Mouse (Mus musculus) spleen, adult 2 months (tissue): ENCODE measurements around the gene Mmp28. TPM values are rescaled to one million over a fixed set of nuclear protein-coding genes. Genes with fewer than 3 reads are reported as not detected.

ENCODE experiments used
- DNase-seq, 2 experiments: peaks; one replicate each; pipeline versions ENCODE4 v3.0.0 to v3.0.0-alpha.2; 2012 to 2021; ENCODE audit warnings: low spot score in 2 of 2, low read depth in 1 of 2
- H3K27ac ChIP-seq: fragments of 200-500 bp; 2 replicates; pipeline ENCODE4 v1.5.1; 2012; ENCODE audit warnings: low read length, inconsistent platforms; ENCODE audit not compliant: insufficient read depth
- H3K27me3 ChIP-seq: fragments of 200-500 bp; 2 replicates; pipeline ENCODE4 v1.6.1; 2012; ENCODE audit warnings: mild to moderate bottlenecking, moderate library complexity, low read length, inconsistent platforms; ENCODE audit not compliant: control insufficient read depth, insufficient read depth
- H3K36me3 ChIP-seq: fragments of 200-500 bp; 2 replicates; pipeline ENCODE4 v1.6.1; 2012; ENCODE audit warnings: mild to moderate bottlenecking, low read length, inconsistent platforms; ENCODE audit not compliant: control insufficient read depth, insufficient read depth
- H3K4me1 ChIP-seq: fragments of 200-500 bp; 2 replicates; pipeline ENCODE4 v1.6.1; 2011; ENCODE audit warnings: inconsistent platforms; ENCODE audit not compliant: control insufficient read depth, insufficient read depth, insufficient read length
- H3K4me3 ChIP-seq: fragments of 200-500 bp; 2 replicates; pipeline ENCODE4 v1.5.1; 2011; ENCODE audit warnings: mild to moderate bottlenecking, inconsistent platforms; ENCODE audit not compliant: insufficient read depth, insufficient read length; ENCODE audit errors: extremely low read depth
- CTCF ChIP-seq: fragments of 200-500 bp; IDR thresholded peaks from 2 replicates; pipeline ENCODE4 v1.5.1; 2011; ENCODE audit warnings: mild to moderate bottlenecking, inconsistent platforms; ENCODE audit not compliant: insufficient read depth, insufficient read length, insufficient replicate concordance; ENCODE audit errors: extremely low read depth
- POLR2A ChIP-seq: fragments of 200-500 bp; IDR thresholded peaks from 2 replicates; pipeline ENCODE4 v1.6.1; 2011; ENCODE audit warnings: low read depth, low read length, inconsistent platforms
- WGBS: fragments of 180-500 bp; shearing (Covaris S2); methylation state at CpG from one replicate; pipeline ENCODE4 v1.1.7; 2018; 5-methylcytosine and 5-hydroxymethylcytosine counted together
- polyA plus RNA-seq: library from polyadenylated mRNA; depleted of rRNA; stranded (reverse); fragments of >200 nt; gene quantifications from 2 replicates; pipeline ENCODE4 v1.2.3, GENCODE M21; 2012

Gene Mmp28
- polyA plus RNA-seq, 1 experiment = 6.3 TPM

GRCm38 (mm10) chr11:83457912-83458601 is 4.8 kb downstream of the Mmp28 start:
- peaks cover 5% of the 10 kb centered on the region for H3K27me3 ChIP-seq
- WGBS = 88% methylated on average over 9 of the region's 9 CpGs
- no peak overlapping the region for H3K27ac ChIP-seq
- no peak overlapping the region for H3K4me3 ChIP-seq
- TF ChIP-seq POLR2A (no peak), CTCF (no peak)
- no peaks in the 10 kb centered on the region for H3K36me3 ChIP-seq
- peaks cover 5% of the 10 kb centered on the region; the same call in 1 of the 2 replicates for H3K4me1 ChIP-seq
- no peak for DNase-seq

GRCm38 (mm10) chr11:83457257-83457656 is 5.6 kb downstream of the Mmp28 start:
- no peaks in the 10 kb centered on the region for H3K4me1 ChIP-seq
- WGBS = 63% methylated on average over 7 of the region's 7 CpGs
- no peak for DNase-seq
- H3K27ac ChIP-seq = no peak overlapping the region
- H3K4me3 ChIP-seq = no peak overlapping the region
- TF ChIP-seq POLR2A (no peak), CTCF (no peak)
- no peaks in the 10 kb centered on the region for H3K36me3 ChIP-seq
- no peaks in the 10 kb centered on the region for H3K27me3 ChIP-seq

GRCm38 (mm10) chr11:83455608-83456007 is 7.3 kb downstream of the Mmp28 start:
- Histone ChIP-seq H3K36me3 (no peaks in the 10 kb centered on the region), H3K4me3 (no peak overlapping the region), H3K4me1 (no peaks in the 10 kb centered on the region), H3K27me3 (no peaks in the 10 kb centered on the region), H3K27ac (no peak overlapping the region)
- 79% methylated on average over 3 of the region's 3 CpGs for WGBS
- TF ChIP-seq POLR2A (no peak), CTCF (no peak)
- no peak for DNase-seq

DNA sequence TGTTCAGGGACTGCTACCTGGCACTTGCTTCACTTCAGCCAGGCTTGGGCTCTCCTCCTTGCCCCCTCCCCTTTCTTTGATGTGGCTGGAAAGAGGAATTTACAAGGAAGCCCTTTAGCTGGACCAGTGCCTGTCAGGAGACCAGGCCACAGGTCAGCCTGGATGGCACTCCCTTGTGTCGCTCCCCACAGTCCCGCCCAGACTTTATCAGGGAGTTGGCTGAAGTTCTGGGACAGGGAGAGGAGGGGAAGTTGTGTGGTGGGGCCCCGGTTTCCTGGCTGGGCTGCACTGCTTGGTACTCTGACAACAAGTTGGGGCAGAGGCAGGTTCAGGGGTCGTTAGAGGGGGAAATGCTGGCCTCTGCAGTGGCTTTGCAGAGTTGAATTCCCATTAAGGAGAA is 8.3 kb downstream of the Mmp28 start:
- H3K27ac ChIP-seq = 0 out of 2 replicates have a peak overlapping the region, but pooled peaks have one; percentile 37
- H3K36me3 ChIP-seq = no peaks in the 10 kb centered on the region
- no peaks in the 10 kb centered on the region for H3K4me1 ChIP-seq
- TF ChIP-seq POLR2A = no peak
- no peak for TF ChIP-seq CTCF
- H3K27me3 ChIP-seq = no peaks in the 10 kb centered on the region
- no peak overlapping the region for H3K4me3 ChIP-seq
- DNase-seq = no peak
- WGBS = 6% methylated on average over 4 of the region's 4 CpGs

- no peak overlapping the region for H3K4me3 ChIP-seq
- no peaks in the 10 kb centered on the region for H3K4me1 ChIP-seq
- H3K36me3 ChIP-seq = no peaks in the 10 kb centered on the region
- no peak overlapping the region for H3K27ac ChIP-seq
- no peak for DNase-seq
- WGBS = 93% methylated on average over 10 of the region's 10 CpGs
- no peak for TF ChIP-seq POLR2A
- no peak for TF ChIP-seq CTCF
- H3K27me3 ChIP-seq = no peaks in the 10 kb centered on the region
Observed at GRCm38 (mm10) chr11:83451281-83451680, 11.6 kb downstream of the Mmp28 start.

DNA sequence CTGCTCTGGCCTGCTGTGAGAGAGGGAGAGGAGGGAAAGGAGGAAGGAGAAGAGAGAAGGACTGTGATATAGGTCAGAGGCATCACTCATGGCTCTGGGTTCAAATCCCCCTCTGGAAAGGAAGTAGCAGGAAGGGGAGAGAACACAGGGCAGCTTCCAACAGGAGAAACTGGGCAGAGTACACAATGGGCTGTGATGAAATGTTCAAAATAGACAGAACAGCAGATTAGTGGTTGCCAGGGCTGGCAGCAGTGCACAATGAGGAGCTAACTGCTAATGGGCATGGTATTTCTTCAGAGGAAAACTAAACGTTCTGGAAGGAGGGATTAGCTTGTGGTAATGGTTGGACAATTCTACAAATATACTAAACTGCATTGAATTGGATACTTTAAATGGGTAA is 12.3 kb downstream of the Mmp28 start:
- no peak overlapping the region for H3K27ac ChIP-seq
- TF ChIP-seq CTCF (no peak), POLR2A (no peak)
- 63% methylated on average over 1 of the region's 1 CpGs for WGBS
- no peaks in the 10 kb centered on the region for H3K27me3 ChIP-seq
- H3K4me3 ChIP-seq = no peak overlapping the region
- DNase-seq = no peak
- H3K36me3 ChIP-seq = no peaks in the 10 kb centered on the region
- H3K4me1 ChIP-seq = no peaks in the 10 kb centered on the region

GRCm38 (mm10) chr11:83449298-83449697 is 13.6 kb downstream of the Mmp28 start:
- Histone ChIP-seq H3K27me3 (no peaks in the 10 kb centered on the region), H3K27ac (no peak overlapping the region), H3K36me3 (no peaks in the 10 kb centered on the region), H3K4me3 (no peak overlapping the region), H3K4me1 (peaks cover 5% of the 10 kb centered on the region; the same call in 1 of the 2 replicates)
- no peak for TF ChIP-seq POLR2A
- no peak for TF ChIP-seq CTCF
- 57% methylated on average over 4 of the region's 4 CpGs for WGBS
- no peak for DNase-seq
